Mouse (Mus musculus) lung, embryonic 16.5 days (tissue): Measurements from ENCODE around the gene Uaca. TPM values are rescaled to one million over a fixed set of nuclear protein-coding genes. Genes with fewer than 3 reads are reported as not detected.

Experiments used
- ATAC-seq: fragments of 200-750 bp; cut with Nextera tagmentation; 2 replicates; pipeline ENCODE4 v1.8.0; 2017; ENCODE audit warnings: low read depth, mild to moderate bottlenecking, moderate library complexity
- H3K27ac ChIP-seq: fragments of 300-500 bp; sonication (generic); 2 replicates; pipeline ENCODE4 v1.5.1; 2014; ENCODE audit warnings: mild to moderate bottlenecking, control low read depth, low read length
- H3K27me3 ChIP-seq: fragments of 300-500 bp; sonication (generic); 2 replicates; pipeline ENCODE4 v1.6.1; 2014; ENCODE audit warnings: low read depth, low read length, mixed read lengths; ENCODE audit not compliant: control insufficient read depth, insufficient read depth
- H3K36me3 ChIP-seq: fragments of 300-500 bp; sonication (generic); 2 replicates; pipeline ENCODE4 v1.6.1; 2014; ENCODE audit warnings: low read length; ENCODE audit not compliant: control insufficient read depth, insufficient read depth
- H3K4me1 ChIP-seq: fragments of 300-500 bp; sonication (generic); replicated peaks from 2 replicates; pipeline ENCODE4 v1.6.1; 2014; ENCODE audit warnings: low read length, mixed read lengths; ENCODE audit not compliant: control insufficient read depth, insufficient read depth
- H3K4me2 ChIP-seq: fragments of 300-500 bp; sonication (generic); 2 replicates; pipeline ENCODE4 v1.6.1; 2014; ENCODE audit warnings: low read depth, low read length, control low read depth
- H3K4me3 ChIP-seq: fragments of 300-500 bp; sonication (generic); 2 replicates; pipeline ENCODE4 v1.5.1; 2014; ENCODE audit warnings: mild to moderate bottlenecking, low read length, control low read depth
- H3K9ac ChIP-seq: fragments of 300-500 bp; sonication (generic); 2 replicates; pipeline ENCODE4 v1.6.1; 2014; ENCODE audit warnings: low read length, control low read depth
- H3K9me3 ChIP-seq: fragments of 300-500 bp; sonication (generic); 2 replicates; pipeline ENCODE4 v1.6.1; 2016; ENCODE audit warnings: low read length; ENCODE audit not compliant: control insufficient read depth
- WGBS: fragments of 180-500 bp; shearing (Covaris S2); extraction: QIAGEN DNeasy Blood & Tissue Kit; methylation state at CpG from one replicate; pipeline ENCODE4 v1.1.7; 2014; 5-methylcytosine and 5-hydroxymethylcytosine counted together
- polyA plus RNA-seq: library from polyadenylated mRNA; unstranded; fragments of >200 nt; fragmentation: Nextera tagmentation; extraction: Ambion mirVana; gene quantifications from 2 replicates; pipeline ENCODE4 v1.2.1, GENCODE M21; 2015

The Uaca gene
- polyA plus RNA-seq, result 30.9 and 33.3 TPM in 2 replicates

DNA sequence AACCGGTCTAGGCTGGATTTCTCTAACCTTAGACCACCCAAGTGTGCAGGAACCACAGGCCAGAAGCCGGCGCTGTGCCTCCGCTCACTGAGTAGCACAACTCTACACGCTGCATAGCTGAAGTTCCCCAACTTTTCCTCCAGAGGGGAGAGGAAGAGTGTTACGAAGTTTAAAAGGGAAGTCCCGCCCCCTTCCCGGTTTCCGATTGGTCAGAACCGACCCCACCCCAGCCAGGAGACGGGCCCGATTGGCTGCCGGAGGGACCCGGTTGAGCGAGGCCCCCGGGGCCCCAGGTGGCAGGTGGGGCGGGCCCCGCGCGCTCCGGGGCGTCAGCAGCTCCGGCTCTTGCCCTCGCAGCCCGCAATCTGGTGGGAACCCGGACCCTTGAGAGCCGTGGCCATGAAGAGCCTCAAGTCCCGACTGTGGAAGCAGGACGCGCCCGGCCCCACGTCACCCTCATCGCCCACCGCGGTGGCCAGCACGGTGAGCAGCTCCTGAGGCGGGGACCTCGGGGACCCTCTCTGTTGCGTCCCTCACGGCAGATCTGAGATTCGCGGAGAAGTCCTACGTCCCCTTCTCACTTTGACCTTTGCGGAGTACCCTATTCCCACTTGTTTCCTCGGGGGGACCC lies at the start of gene Uaca:
TSS of gene Uaca (plus strand) at position 333 of the 631 bp plus-strand sequence.
- Histone ChIP-seq H3K36me3 (no peaks in the 10 kb centered on the region), H3K27me3 (no peaks in the 10 kb centered on the region), H3K4me1 (peaks cover 23% of the 10 kb centered on the region), H3K4me2 (peak within 1 kb of the TSS; percentile 82), H3K4me3 (peak within 1 kb of the TSS; percentile 93), H3K9me3 (no peaks in the 10 kb centered on the region), H3K27ac (peak within 1 kb of the TSS; percentile 89), H3K9ac (peak within 1 kb of the TSS; percentile 88)
- peak; percentile 97 for ATAC-seq
- WGBS, result under 1% methylated on average over 45 of the region's 45 CpGs

DNA sequence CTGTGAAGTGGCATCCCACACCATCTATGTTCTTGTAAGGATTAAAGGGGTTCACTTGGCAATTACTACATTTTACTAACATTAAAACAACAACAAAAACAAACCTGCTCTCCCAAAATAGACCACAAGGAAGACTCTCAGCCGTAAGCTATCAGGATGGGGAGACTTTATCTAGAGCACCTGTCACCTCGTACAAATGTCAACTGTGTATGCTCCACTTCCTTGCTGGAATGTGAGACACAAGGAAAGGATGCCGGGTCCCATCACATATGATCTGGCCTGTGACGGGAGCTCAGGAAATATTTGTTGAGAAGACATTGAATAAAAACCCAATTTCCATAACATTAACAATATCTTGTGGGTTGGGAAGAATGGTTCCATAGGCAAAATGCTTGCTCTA lies 49.4 kb upstream of the Uaca start:
- ATAC-seq, result no peak

DNA sequence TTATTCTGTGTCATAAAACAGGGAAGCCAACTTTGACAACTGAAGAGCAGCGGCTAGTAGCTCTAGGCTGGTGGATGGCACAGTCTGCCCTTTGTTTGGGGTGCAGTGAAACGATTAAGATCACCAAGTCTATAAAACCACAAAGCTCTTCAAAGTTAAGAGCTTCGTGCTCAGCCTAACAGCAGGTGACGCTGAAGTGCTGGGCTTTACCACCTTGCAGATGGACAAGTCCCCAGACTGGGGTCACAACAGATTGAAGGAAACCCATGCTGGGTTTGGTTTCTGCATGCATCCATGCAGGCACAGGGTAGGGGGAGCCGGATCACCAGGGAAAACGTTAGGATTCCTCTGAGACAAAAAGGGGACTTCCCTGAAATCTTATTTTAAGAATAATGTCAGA lies 47.8 kb upstream of the Uaca start:
- Histone ChIP-seq H3K9me3 (peaks cover 2% of the 10 kb centered on the region; the same call in 1 of the 2 replicates), H3K9ac (no peak overlapping the region), H3K4me3 (no peak overlapping the region), H3K27me3 (no peaks in the 10 kb centered on the region), H3K27ac (no peak overlapping the region), H3K4me1 (peaks cover 16% of the 10 kb centered on the region), H3K36me3 (no peaks in the 10 kb centered on the region), H3K4me2 (no peak overlapping the region)
- 44% methylated on average over 6 of the region's 6 CpGs for WGBS
- ATAC-seq, result no peak

More for the DNA sequence above, 49.4 kb upstream of the Uaca start:
- H3K4me1 ChIP-seq, result peaks cover 16% of the 10 kb centered on the region
- H3K27ac ChIP-seq, result no peak overlapping the region
- H3K36me3 ChIP-seq, result no peaks in the 10 kb centered on the region
- no peaks in the 10 kb centered on the region for H3K27me3 ChIP-seq
- peaks cover 2% of the 10 kb centered on the region; the same call in 1 of the 2 replicates for H3K9me3 ChIP-seq
- H3K4me2 ChIP-seq, result no peak overlapping the region
- no peak overlapping the region for H3K4me3 ChIP-seq
- 40% methylated on average over 4 of the region's 4 CpGs for WGBS
- no peak overlapping the region for H3K9ac ChIP-seq

DNA sequence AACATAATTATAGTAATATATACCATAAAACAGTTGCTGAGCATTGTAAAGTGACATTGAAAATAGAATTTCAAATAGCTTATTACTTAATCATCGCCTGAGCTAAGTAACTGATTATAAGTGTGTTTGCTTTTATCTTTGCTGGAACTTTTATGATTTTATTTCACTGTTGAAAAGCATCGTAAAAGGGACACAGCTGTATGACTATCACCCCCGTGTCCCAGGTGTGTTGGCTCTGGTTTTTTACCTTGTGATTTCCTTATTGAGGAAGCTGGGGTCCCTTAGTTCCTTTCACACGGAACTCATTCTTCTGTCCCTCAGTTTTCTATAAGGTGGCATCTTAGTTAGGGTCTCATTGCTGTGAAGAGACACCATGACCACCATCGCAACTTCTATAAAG lies 46.7 kb upstream of the Uaca start:
- peaks cover 13% of the 10 kb centered on the region for H3K4me1 ChIP-seq
- peaks cover 2% of the 10 kb centered on the region; the same call in 1 of the 2 replicates for H3K9me3 ChIP-seq
- ATAC-seq, result no peak
- no peak overlapping the region for H3K9ac ChIP-seq
- no peak overlapping the region for H3K4me3 ChIP-seq
- H3K27ac ChIP-seq, result no peak overlapping the region
- 82% methylated on average over 5 of the region's 5 CpGs for WGBS
- H3K4me2 ChIP-seq, result no peak overlapping the region
- no peaks in the 10 kb centered on the region for H3K36me3 ChIP-seq
- no peaks in the 10 kb centered on the region for H3K27me3 ChIP-seq

DNA sequence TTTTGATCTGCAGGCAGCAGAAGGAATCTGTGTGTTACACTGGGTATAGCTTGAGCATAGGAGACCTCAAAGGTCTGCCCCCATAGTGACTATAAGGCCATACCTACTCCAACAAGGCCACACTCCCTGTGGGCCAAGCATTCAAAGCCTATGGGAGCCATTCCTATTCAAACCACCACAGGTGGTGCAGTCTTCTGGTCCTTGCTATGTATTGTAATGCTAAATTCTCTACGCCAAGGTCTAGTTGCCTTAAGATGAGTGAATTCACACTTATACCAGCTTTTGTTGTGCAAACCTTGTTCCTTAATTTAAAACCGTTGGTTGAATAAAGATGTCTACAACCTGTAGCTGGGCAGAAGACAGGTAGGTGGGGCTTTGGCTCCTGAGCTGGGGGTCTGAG lies 46.2 kb upstream of the Uaca start:
- H3K9me3 ChIP-seq, result peaks cover 2% of the 10 kb centered on the region; the same call in 1 of the 2 replicates
- no peak for ATAC-seq
- no peaks in the 10 kb centered on the region for H3K27me3 ChIP-seq
- WGBS, result 84% methylated on average over 2 of the region's 2 CpGs
- H3K4me3 ChIP-seq, result no peak overlapping the region
- H3K27ac ChIP-seq, result no peak overlapping the region
- no peak overlapping the region for H3K4me2 ChIP-seq
- no peaks in the 10 kb centered on the region for H3K36me3 ChIP-seq
- H3K9ac ChIP-seq, result no peak overlapping the region
- peaks cover 9% of the 10 kb centered on the region for H3K4me1 ChIP-seq

GRCm38 (mm10) chr9:60749105-60749504 lies 45.2 kb upstream of the Uaca start:
- Histone ChIP-seq H3K4me3 (no peak overlapping the region), H3K4me2 (no peak overlapping the region), H3K4me1 (peaks cover 3% of the 10 kb centered on the region), H3K36me3 (no peaks in the 10 kb centered on the region), H3K27ac (no peak overlapping the region), H3K9ac (no peak overlapping the region), H3K27me3 (no peaks in the 10 kb centered on the region), H3K9me3 (peaks cover 2% of the 10 kb centered on the region; the same call in 1 of the 2 replicates)
- ATAC-seq, result no peak
- 74% methylated on average over 2 of the region's 2 CpGs for WGBS

GRCm38 (mm10) chr9:60751098-60751497 lies 43.2 kb upstream of the Uaca start:
- H3K9ac ChIP-seq, result no peak overlapping the region
- H3K4me1 ChIP-seq, result no peaks in the 10 kb centered on the region
- H3K4me3 ChIP-seq, result no peak overlapping the region
- no peak for ATAC-seq
- H3K4me2 ChIP-seq, result no peak overlapping the region
- H3K27me3 ChIP-seq, result no peaks in the 10 kb centered on the region
- H3K27ac ChIP-seq, result no peak overlapping the region
- H3K9me3 ChIP-seq, result peaks cover 2% of the 10 kb centered on the region; the same call in 1 of the 2 replicates
- 85% methylated on average over 5 of the region's 5 CpGs for WGBS
- no peaks in the 10 kb centered on the region for H3K36me3 ChIP-seq

DNA sequence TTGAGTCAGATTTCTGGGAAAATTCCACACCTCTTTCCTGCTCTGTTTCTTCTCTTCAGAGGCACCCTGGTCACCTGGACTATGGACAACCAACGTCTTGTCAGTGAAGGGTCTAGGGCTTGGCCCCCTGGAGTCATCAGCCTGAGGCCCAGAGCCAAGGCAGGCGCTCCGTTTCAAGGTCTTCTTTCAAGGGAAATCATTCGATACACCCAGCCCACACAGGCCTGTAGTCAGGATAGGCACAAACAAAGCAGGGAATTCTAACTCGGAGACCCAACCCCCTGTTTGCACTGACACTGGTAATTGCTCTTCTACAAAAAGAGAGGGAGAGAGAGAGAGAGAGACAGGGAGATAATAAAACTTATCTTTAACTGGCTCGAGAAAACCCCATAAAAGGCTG lies 42.4 kb upstream of the Uaca start:
- H3K27me3 ChIP-seq, result no peaks in the 10 kb centered on the region
- no peak overlapping the region for H3K9ac ChIP-seq
- H3K9me3 ChIP-seq, result peaks cover 2% of the 10 kb centered on the region; the same call in 1 of the 2 replicates
- no peaks in the 10 kb centered on the region for H3K36me3 ChIP-seq
- H3K4me1 ChIP-seq, result 0 out of 2 replicates have a peak, but pooled peaks cover 4% of the 10 kb centered on the region
- H3K4me2 ChIP-seq, result no peak overlapping the region
- WGBS, result 56% methylated on average over 6 of the region's 6 CpGs
- ATAC-seq, result no peak
- H3K27ac ChIP-seq, result no peak overlapping the region
- H3K4me3 ChIP-seq, result no peak overlapping the region

DNA sequence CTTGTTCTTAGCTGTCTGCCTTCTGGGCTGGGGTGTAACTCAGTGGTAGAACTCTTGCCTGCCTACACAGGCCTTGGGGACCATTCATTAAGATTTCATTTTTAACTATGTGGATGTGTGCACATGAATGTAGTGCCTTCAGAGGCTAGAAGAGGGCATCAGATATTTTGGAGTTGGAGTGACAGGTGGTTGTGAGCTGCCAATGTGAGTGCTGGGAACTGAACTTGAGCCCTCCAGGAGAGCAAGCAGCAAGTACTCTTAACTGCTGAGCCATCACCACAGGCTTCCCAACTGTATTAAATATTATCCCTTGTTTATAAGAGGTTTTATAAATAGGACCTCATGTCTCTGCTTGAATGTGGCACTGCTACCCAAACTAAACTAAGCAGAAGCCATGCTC lies 41.7 kb upstream of the Uaca start:
- Histone ChIP-seq H3K36me3 (no peaks in the 10 kb centered on the region), H3K4me1 (peaks cover 9% of the 10 kb centered on the region), H3K4me2 (no peak overlapping the region), H3K4me3 (no peak overlapping the region), H3K9ac (no peak overlapping the region), H3K9me3 (peaks cover 2% of the 10 kb centered on the region; the same call in 1 of the 2 replicates), H3K27me3 (no peaks in the 10 kb centered on the region), H3K27ac (no peak overlapping the region)
- ATAC-seq, result no peak
